In the genomic region with DNA sequence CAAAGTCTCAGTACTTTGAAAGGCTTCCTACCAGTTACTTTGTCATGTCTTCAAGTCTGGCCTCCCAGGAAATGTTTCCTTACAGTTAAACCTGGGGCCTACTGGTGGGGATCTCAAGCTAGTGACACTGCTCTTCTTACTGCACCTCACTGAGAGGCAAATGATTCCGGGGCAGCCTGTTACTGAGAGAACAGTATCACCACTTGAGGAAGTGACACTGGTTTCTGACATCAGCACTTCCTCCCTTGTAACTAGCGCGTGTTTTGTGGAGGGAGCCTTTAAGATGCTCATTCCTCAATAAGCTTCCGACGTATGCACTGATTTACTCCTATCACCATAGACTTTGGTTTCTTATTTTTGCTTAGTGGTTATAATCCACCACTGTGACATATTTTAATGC, we compare ENCODE assay signal across 26 mouse cellular contexts. TPM values are rescaled to one million over a fixed set of nuclear protein-coding genes. Genes with fewer than 3 reads are reported as not detected.
DNase-seq lines count a peak whose midpoint lies in the region; ATAC-seq and TF ChIP-seq lines count a peak whose summit lies in the region.
"Had no signal": no experiment of that assay in that cellular context is flagged by ENCODE, and none has a peak within 500 bp of the region (broad histone marks: within the 10 kb centered on the region; RNA-seq: fewer than 3 reads in every experiment).

No protein-coding gene starts in this region.

- 88% methylated on average over 5 of the region's 5 CpGs for WGBS in heart, embryonic 10.5 days

- H3K4me3 ChIP-seq in heart, embryonic 10.5 days = no peak overlapping the region
- no peak overlapping the region for H3K4me3 ChIP-seq in CH12.LX (replicated peaks in 1 of 3; ENCODE audit: low read depth in 2 of 3, low read length in 2 of 3, poor library complexity in 1 of 3)
- H3K4me3 ChIP-seq: embryonic facial prominence, embryonic 12.5 days; heart, embryonic 12.5 days; liver, embryonic 15.5 days; lung, embryonic 15.5 days had no signal

- peak; percentile 88 for DNase-seq in heart, adult 11 months
- DNase-seq in heart, embryonic 10.5 days (ENCODE audit: low spot score) = no peak
- peak; percentile 65 for DNase-seq in CH12.LX (ENCODE audit: extremely low read depth)
- peak; percentile 63 for DNase-seq in splenic B cell, adult 2 months (ENCODE audit: low read depth, low spot score)
- DNase-seq in adrenal gland, postnatal 10 days = no peak
- DNase-seq in retina, postnatal 1 day = no peak
- DNase-seq: adrenal gland, postnatal 25 days; cerebellum, adult 18-20 months; cerebellum, postnatal 36 days; embryo, embryonic 11 days; gastrocnemius, postnatal 14 days; heart, postnatal 4 days; kidney, adult 9 months; kidney, postnatal 10 days; layer of hippocampus, adult 9-11 months; lung, postnatal 4 days; midbrain, embryonic 14.5 days; spleen, adult 18-20 months had no signal

- dilution Hi-C loops in CH12.LX (cut with MboI; ENCODE audit: extremely low pct_ligation_motif_present, extremely low pct_unique_long_range_greater_than_20kb, low sequenced_read_pairs) = no loop called here

- TF ChIP-seq POLR2A in CH12.LX (IDR thresholded peaks at IDR 0.05; ENCODE audit: low read depth, low read length) = no peak

- no peak for TF ChIP-seq EP300 in CH12.LX (IDR thresholded peaks at IDR 0.05; ENCODE audit: low read length)

- no peak for TF ChIP-seq CTCF in CH12.LX (conservative IDR thresholded peaks at IDR 0.05 in 1 of 2, IDR thresholded peaks at IDR 0.05 in 1 of 2; ENCODE audit: low read depth in 2 of 2, low read length in 2 of 2)

- H3K27ac ChIP-seq in heart, embryonic 10.5 days = no peak overlapping the region
- H3K27ac ChIP-seq in CH12.LX (ENCODE audit: insufficient read depth, low read depth) = no peak overlapping the region
- H3K27ac ChIP-seq: embryonic facial prominence, embryonic 12.5 days; hindbrain, embryonic 14.5 days; liver, embryonic 15.5 days; lung, embryonic 15.5 days had no signal

- peaks cover 46% of the 10 kb centered on the region for H3K36me3 ChIP-seq in heart, embryonic 10.5 days
- peaks cover 47 to 79% of the 10 kb centered on the region in 2 experiments for H3K36me3 ChIP-seq in CH12.LX (replicated peaks in 1 of 2; ENCODE audit: control insufficient read depth in 1 of 2, insufficient read depth in 1 of 2, low read length in 1 of 2)
- H3K36me3 ChIP-seq in splenic B cell, adult 2 months (ENCODE audit: control insufficient read depth, insufficient read depth, low read length, poor library complexity, severe bottlenecking) = peaks cover 2% of the 10 kb centered on the region

- H3K27me3 ChIP-seq in heart, embryonic 10.5 days (ENCODE audit: insufficient read depth, poor library complexity, severe bottlenecking) = no peaks in the 10 kb centered on the region
- no peaks in the 10 kb centered on the region for H3K27me3 ChIP-seq in CH12.LX (replicated peaks)
- H3K27me3 ChIP-seq in splenic B cell, adult 2 months (ENCODE audit: control insufficient read depth, insufficient read depth, low read length, poor library complexity, severe bottlenecking) = no peaks in the 10 kb centered on the region
- H3K27me3 ChIP-seq: embryonic facial prominence, embryonic 12.5 days; heart, embryonic 12.5 days; liver, embryonic 15.5 days; lung, embryonic 15.5 days had no signal

- H3K79me2 ChIP-seq in CH12.LX (replicated peaks; ENCODE audit: control insufficient read depth, extremely low read depth, insufficient read depth, poor library complexity, severe bottlenecking) = no peaks in the 10 kb centered on the region; the same call in 1 of the 2 replicates

- in situ Hi-C loops in CH12.LX (cut with MboI; ENCODE audit: low pct_ligation_motif_present, low pct_unique_long_range_greater_than_20kb, low sequenced_read_pairs) = no loop called here

- ATAC-seq in megakaryocyte progenitor cell, adult 5-6 weeks (replicated peaks; ENCODE audit: poor library complexity) = 0 out of 2 replicates have a peak, but pooled peaks have one; percentile 31
- ATAC-seq: forebrain, embryonic 14.5 days; intestine, postnatal 0 days had no signal

- TF ChIP-seq RAD21 in CH12.LX (IDR thresholded peaks at IDR 0.05; ENCODE audit: low read depth, low read length) = no peak

- H3K9me3 ChIP-seq in heart, embryonic 10.5 days = no peaks in the 10 kb centered on the region
- no peaks in the 10 kb centered on the region for H3K9me3 ChIP-seq in CH12.LX (replicated peaks; ENCODE audit: low read length)
- H3K9me3 ChIP-seq: embryonic facial prominence, embryonic 12.5 days; heart, embryonic 12.5 days; liver, embryonic 15.5 days; lung, embryonic 15.5 days had no signal

- H3K4me1 ChIP-seq in heart, embryonic 10.5 days = no peaks in the 10 kb centered on the region
- peaks cover 3 to 45% of the 10 kb centered on the region in 2 experiments; a peak in 3 of 4 replicates for H3K4me1 ChIP-seq in CH12.LX (ENCODE audit: control insufficient read depth in 1 of 2, insufficient read depth in 2 of 2)
- H3K4me1 ChIP-seq: embryonic facial prominence, embryonic 12.5 days; heart, embryonic 12.5 days; liver, embryonic 15.5 days; lung, embryonic 15.5 days had no signal

- H3K9ac ChIP-seq in CH12.LX (ENCODE audit: insufficient read depth, low read depth) = no peak overlapping the region
- H3K9ac ChIP-seq: embryonic facial prominence, embryonic 12.5 days; heart, embryonic 12.5 days; hindbrain, embryonic 14.5 days; liver, embryonic 15.5 days; lung, embryonic 15.5 days had no signal

- no peak overlapping the region for H3K4me2 ChIP-seq in CH12.LX (ENCODE audit: insufficient read depth, low read depth, poor library complexity, severe bottlenecking)
- H3K4me2 ChIP-seq: embryonic facial prominence, embryonic 12.5 days; heart, embryonic 12.5 days; hindbrain, embryonic 14.5 days; liver, embryonic 15.5 days; lung, embryonic 15.5 days had no signal

TF ChIP-seq in CH12.LX, 34 proteins besides CTCF, POLR2A, EP300 and RAD21:
- TF ChIP-seq CHD1 (IDR thresholded peaks at IDR 0.05; ENCODE audit: low read depth, low read length) = no peak
- 0 out of 2 replicates have a peak, but pooled peaks have one; percentile 31 for TF ChIP-seq MAX (IDR thresholded peaks at IDR 0.05; ENCODE audit: low read length)
- no peak for TF ChIP-seq ETS1 (conservative IDR thresholded peaks at IDR 0.05; ENCODE audit: low read depth, low read length)

RNA-seq across cellular contexts. Expression of gene Srbd1, which starts 16.8 kb away (rescaled TPM):
- 12.7 and 15.4 TPM in 2 replicates for polyA plus RNA-seq in heart, embryonic 10.5 days (2016; fragmentation: Nextera tagmentation; extraction: Ambion mirVana)
- 21.5 and 24.9 TPM in 2 replicates for total RNA-seq in CH12.LX (2012; rRNA removed)
- total RNA-seq in CH12.LX (2014; rRNA removed) = 24.8 and 25.7 TPM in 2 replicates
- 33.0 and 34.5 TPM in 2 replicates for polyA plus RNA-seq in CH12.LX (2012; ENCODE audit: insufficient read length, low read depth)
- 22.6 and 33.1 TPM in 2 replicates for total RNA-seq in megakaryocyte progenitor cell, adult 5-6 weeks (2015)
- total RNA-seq in megakaryocyte progenitor cell, adult 5-6 weeks (2017) = 22.9 and 25.8 TPM in 2 replicates
- 10 to 100 TPM; 17.3 to 18.3 TPM for total RNA-seq in adrenal gland, postnatal 10 days (2021)

RNA-seq across cellular contexts. Expression of gene Prkce, which starts 39.4 kb away (rescaled TPM):
- 9.4 and 12.5 TPM in 2 replicates for polyA plus RNA-seq in heart, embryonic 10.5 days (2016; fragmentation: Nextera tagmentation; extraction: Ambion mirVana)
- total RNA-seq in CH12.LX (2012; rRNA removed) (10.2 and 11.4 TPM in 2 replicates), CH12.LX (2014; rRNA removed) (4.0 and 4.1 TPM in 2 replicates)
- polyA plus RNA-seq in CH12.LX (2012; ENCODE audit: insufficient read length, low read depth) = 10.7 and 13.2 TPM in 2 replicates
- 4.2 and 4.8 TPM in 2 replicates for total RNA-seq in megakaryocyte progenitor cell, adult 5-6 weeks (2015)
- 1.7 and 3.1 TPM in 2 replicates for total RNA-seq in megakaryocyte progenitor cell, adult 5-6 weeks (2017)
- 10 to 100 TPM; 22.8 to 31.8 TPM for total RNA-seq in adrenal gland, postnatal 10 days (2021)

Comparison
In these comparisons a context has a peak if more than half of its experiments do, and no peak if none do; other contexts are left out.
1. DNase-seq: peak in heart, adult 11 months (single experiment), CH12.LX (single experiment) and splenic B cell, adult 2 months (single experiment); none in heart, embryonic 10.5 days (single experiment), adrenal gland, postnatal 10 days (single experiment) and retina, postnatal 1 day (single experiment).